Mouse (Mus musculus) erythroblast, embryonic 14.5 days (primary cell): ENCODE data around the gene Dnajc7.

Experiments used
- GATA1 ChIP-seq: IDR thresholded peaks from 2 replicates; pipeline ENCODE4 v1.6.1; 2012; ENCODE audit warnings: low read length, inconsistent platforms, mixed read lengths
- TAL1 ChIP-seq: IDR thresholded peaks from 3 replicates; pipeline ENCODE4 v1.6.1; 2012; ENCODE audit warnings: low read length, inconsistent platforms, mixed read lengths

DNA sequence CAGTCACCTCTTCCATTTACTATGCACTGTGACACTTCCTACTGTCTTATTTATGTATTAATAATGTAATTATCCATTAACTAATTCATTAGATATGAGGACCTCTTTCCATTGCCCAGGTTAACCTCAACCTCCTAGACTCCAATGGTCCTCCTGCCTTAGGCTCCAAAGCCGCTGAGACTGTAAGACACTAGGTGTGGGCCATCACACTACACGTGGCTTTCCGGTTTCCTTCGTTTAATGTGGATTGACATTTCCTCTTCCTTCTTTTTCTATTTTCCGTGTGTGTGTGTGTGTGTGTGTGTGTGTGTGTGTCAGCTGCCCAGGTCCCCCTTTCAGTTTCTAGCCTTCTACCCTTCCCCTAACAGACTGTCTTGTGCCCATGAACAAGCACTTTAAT lies 52.7 kb downstream of the Dnajc7 start:
- no peak for TF ChIP-seq TAL1
- TF ChIP-seq GATA1: no peak
